Mouse (Mus musculus): Measurements from ENCODE around the gene Pxn. TPM values are rescaled to one million over a fixed set of nuclear protein-coding genes. Genes with fewer than 3 reads are reported as not detected.

Pxn gene
- polyA plus RNA-seq, 1 experiment from 2014 or later: 11.3 TPM

- peak overlapping the region; percentile 9; the same call in 1 of the 2 replicates for H3K9ac ChIP-seq (replicated peaks; ENCODE audit: low read length)
- no peak for ATAC-seq (ENCODE audit: low FRiP score, low TSS enrichment)
Measured at GRCm38 (mm10) chr5:115525943-115526342, 19.5 kb downstream of the Pxn start.

GRCm38 (mm10) chr5:115526456-115527202 lies 20.2 kb downstream of the Pxn start:
- no peak for DNase-seq
- 90% methylated on average over 17 of the region's 17 CpGs for WGBS
- Histone ChIP-seq H3K27me3 (ENCODE audit: control insufficient read depth, insufficient read depth, low read length) (no peaks in the 10 kb centered on the region), H3K36me3 (ENCODE audit: control insufficient read depth, insufficient read depth, low read length) (no peaks in the 10 kb centered on the region), H3K4me2 (ENCODE audit: low read length) (no peak overlapping the region), H3K9me3 (ENCODE audit: control insufficient read depth, low read length) (no peaks in the 10 kb centered on the region), H3K27ac (replicated peaks; ENCODE audit: low read depth, low read length) (no peak overlapping the region), H3K9ac (replicated peaks; ENCODE audit: low read length) (peak overlapping the region; percentile 9; the same call in 1 of the 2 replicates), H3K4me1 (ENCODE audit: control insufficient read depth, insufficient read depth, low read length) (0 out of 2 replicates have a peak, but pooled peaks cover 3% of the 10 kb centered on the region), H3K4me3 (replicated peaks; ENCODE audit: low read depth, low read length) (no peak overlapping the region)
- ATAC-seq (ENCODE audit: low FRiP score, low TSS enrichment): no peak

More at GRCm38 (mm10) chr5:115525943-115526342, 19.5 kb downstream of the Pxn start:
- H3K27ac ChIP-seq (replicated peaks; ENCODE audit: low read depth, low read length): no peak overlapping the region
- no peaks in the 10 kb centered on the region for H3K27me3 ChIP-seq (ENCODE audit: control insufficient read depth, insufficient read depth, low read length)
- 83% methylated on average over 9 of the region's 9 CpGs for WGBS
- no peak overlapping the region for H3K4me2 ChIP-seq (ENCODE audit: low read length)
- H3K9me3 ChIP-seq (ENCODE audit: control insufficient read depth, low read length): no peaks in the 10 kb centered on the region
- H3K36me3 ChIP-seq (ENCODE audit: control insufficient read depth, insufficient read depth, low read length): no peaks in the 10 kb centered on the region
- no peak for DNase-seq
- no peak overlapping the region for H3K4me3 ChIP-seq (replicated peaks; ENCODE audit: low read depth, low read length)
- H3K4me1 ChIP-seq (ENCODE audit: control insufficient read depth, insufficient read depth, low read length): 0 out of 2 replicates have a peak, but pooled peaks cover 3% of the 10 kb centered on the region

- Histone ChIP-seq H3K4me1 (ENCODE audit: control insufficient read depth, insufficient read depth, low read length) (0 out of 2 replicates have a peak, but pooled peaks cover 6% of the 10 kb centered on the region), H3K9ac (replicated peaks; ENCODE audit: low read length) (no peak overlapping the region), H3K27me3 (ENCODE audit: control insufficient read depth, insufficient read depth, low read length) (no peaks in the 10 kb centered on the region), H3K4me3 (replicated peaks; ENCODE audit: low read depth, low read length) (no peak overlapping the region), H3K9me3 (ENCODE audit: control insufficient read depth, low read length) (no peaks in the 10 kb centered on the region), H3K27ac (replicated peaks; ENCODE audit: low read depth, low read length) (no peak overlapping the region), H3K4me2 (ENCODE audit: low read length) (no peak overlapping the region), H3K36me3 (ENCODE audit: control insufficient read depth, insufficient read depth, low read length) (no peaks in the 10 kb centered on the region)
- DNase-seq (no peak), ATAC-seq (ENCODE audit: low FRiP score, low TSS enrichment) (no peak)
- whole genome bisulfite sequencing: 90% methylated on average over 5 of the region's 5 CpGs
Measured at GRCm38 (mm10) chr5:115528128-115528527, 21.7 kb downstream of the Pxn start.

- no peak overlapping the region for H3K9ac ChIP-seq (replicated peaks; ENCODE audit: low read length)
- WGBS: 75% methylated on average over 8 of the region's 8 CpGs
- no peak overlapping the region for H3K4me2 ChIP-seq (ENCODE audit: low read length)
- no peak for ATAC-seq (ENCODE audit: low FRiP score, low TSS enrichment)
- no peaks in the 10 kb centered on the region for H3K36me3 ChIP-seq (ENCODE audit: control insufficient read depth, insufficient read depth, low read length)
- H3K27ac ChIP-seq (replicated peaks; ENCODE audit: low read depth, low read length): no peak overlapping the region
- H3K4me3 ChIP-seq (replicated peaks; ENCODE audit: low read depth, low read length): no peak overlapping the region
- no peak for DNase-seq
- no peaks in the 10 kb centered on the region for H3K9me3 ChIP-seq (ENCODE audit: control insufficient read depth, low read length)
- 0 out of 2 replicates have a peak, but pooled peaks cover 6% of the 10 kb centered on the region for H3K4me1 ChIP-seq (ENCODE audit: control insufficient read depth, insufficient read depth, low read length)
- H3K27me3 ChIP-seq (ENCODE audit: control insufficient read depth, insufficient read depth, low read length): no peaks in the 10 kb centered on the region
Measured at GRCm38 (mm10) chr5:115529364-115529741, 22.9 kb downstream of the Pxn start.

- H3K4me1 ChIP-seq (ENCODE audit: control insufficient read depth, insufficient read depth, low read length): 0 out of 2 replicates have a peak, but pooled peaks cover 6% of the 10 kb centered on the region
- no peaks in the 10 kb centered on the region for H3K9me3 ChIP-seq (ENCODE audit: control insufficient read depth, low read length)
- no peak overlapping the region for H3K9ac ChIP-seq (replicated peaks; ENCODE audit: low read length)
Measured at GRCm38 (mm10) chr5:115529742-115530446, 23.4 kb downstream of the Pxn start.

GRCm38 (mm10) chr5:115530447-115530809 lies 24.0 kb downstream of the Pxn start:
- 79% methylated on average over 8 of the region's 8 CpGs for WGBS
- Histone ChIP-seq H3K36me3 (ENCODE audit: control insufficient read depth, insufficient read depth, low read length) (no peaks in the 10 kb centered on the region), H3K9ac (replicated peaks; ENCODE audit: low read length) (no peak overlapping the region), H3K27ac (replicated peaks; ENCODE audit: low read depth, low read length) (peak overlapping the region; percentile 16; the same call in 1 of the 2 replicates), H3K4me3 (replicated peaks; ENCODE audit: low read depth, low read length) (no peak overlapping the region), H3K27me3 (ENCODE audit: control insufficient read depth, insufficient read depth, low read length) (no peaks in the 10 kb centered on the region), H3K4me1 (ENCODE audit: control insufficient read depth, insufficient read depth, low read length) (0 out of 2 replicates have a peak, but pooled peaks cover 6% of the 10 kb centered on the region), H3K4me2 (ENCODE audit: low read length) (no peak overlapping the region), H3K9me3 (ENCODE audit: control insufficient read depth, low read length) (no peaks in the 10 kb centered on the region)
- ATAC-seq (ENCODE audit: low FRiP score, low TSS enrichment) (no peak), DNase-seq (no peak)

More at GRCm38 (mm10) chr5:115529742-115530446, 23.4 kb downstream of the Pxn start:
- Histone ChIP-seq H3K4me3 (replicated peaks; ENCODE audit: low read depth, low read length) (no peak overlapping the region), H3K36me3 (ENCODE audit: control insufficient read depth, insufficient read depth, low read length) (no peaks in the 10 kb centered on the region), H3K4me2 (ENCODE audit: low read length) (no peak overlapping the region), H3K27me3 (ENCODE audit: control insufficient read depth, insufficient read depth, low read length) (no peaks in the 10 kb centered on the region), H3K27ac (replicated peaks; ENCODE audit: low read depth, low read length) (peak overlapping the region; percentile 16; the same call in 1 of the 2 replicates)
- DNase-seq (no peak), ATAC-seq (ENCODE audit: low FRiP score, low TSS enrichment) (no peak)
- 75% methylated on average over 7 of the region's 7 CpGs for WGBS

- Histone ChIP-seq H3K4me1 (ENCODE audit: control insufficient read depth, insufficient read depth, low read length) (0 out of 2 replicates have a peak, but pooled peaks cover 6% of the 10 kb centered on the region), H3K27ac (replicated peaks; ENCODE audit: low read depth, low read length) (0 out of 2 replicates have a peak overlapping the region, but pooled peaks have one; percentile 26), H3K4me3 (replicated peaks; ENCODE audit: low read depth, low read length) (no peak overlapping the region), H3K4me2 (ENCODE audit: low read length) (no peak overlapping the region), H3K9ac (replicated peaks; ENCODE audit: low read length) (no peak overlapping the region), H3K27me3 (ENCODE audit: control insufficient read depth, insufficient read depth, low read length) (no peaks in the 10 kb centered on the region), H3K9me3 (ENCODE audit: control insufficient read depth, low read length) (no peaks in the 10 kb centered on the region), H3K36me3 (ENCODE audit: control insufficient read depth, insufficient read depth, low read length) (no peaks in the 10 kb centered on the region)
- 58% methylated on average over 18 of the region's 18 CpGs for WGBS
- DNase-seq (no peak), ATAC-seq (ENCODE audit: low FRiP score, low TSS enrichment) (no peak)
Measured at GRCm38 (mm10) chr5:115531671-115532270, 25.3 kb downstream of the Pxn start.

- no peaks in the 10 kb centered on the region for H3K9me3 ChIP-seq (ENCODE audit: control insufficient read depth, low read length)
- no peak overlapping the region for H3K27ac ChIP-seq (replicated peaks; ENCODE audit: low read depth, low read length)
- no peak overlapping the region for H3K9ac ChIP-seq (replicated peaks; ENCODE audit: low read length)
- H3K27me3 ChIP-seq (ENCODE audit: control insufficient read depth, insufficient read depth, low read length): no peaks in the 10 kb centered on the region
- H3K36me3 ChIP-seq (ENCODE audit: control insufficient read depth, insufficient read depth, low read length): no peaks in the 10 kb centered on the region
- H3K4me1 ChIP-seq (ENCODE audit: control insufficient read depth, insufficient read depth, low read length): peaks cover 9% of the 10 kb centered on the region; the same call in 1 of the 2 replicates
- ATAC-seq (ENCODE audit: low FRiP score, low TSS enrichment) (no peak), DNase-seq (no peak)
- H3K4me3 ChIP-seq (replicated peaks; ENCODE audit: low read depth, low read length): no peak overlapping the region
- no peak overlapping the region for H3K4me2 ChIP-seq (ENCODE audit: low read length)
- WGBS: 22% methylated on average over 16 of the region's 16 CpGs
Measured at GRCm38 (mm10) chr5:115534290-115534731, 27.8 kb downstream of the Pxn start.
